Mouse (Mus musculus) forebrain, embryonic 12.5 days (tissue): ENCODE results near the gene Fbn1. TPM values are rescaled to one million over a fixed set of nuclear protein-coding genes. Genes with fewer than 3 reads are reported as not detected.
A peak's percentile ranks its signal among the peaks of the same experiment; 100 is the strongest.

Source experiments
- ATAC-seq: fragments of 200-750 bp; cut with Nextera tagmentation; 2 replicates; pipeline ENCODE4 v1.8.0; 2017; ENCODE audit warnings: moderate TSS enrichment; ENCODE audit not compliant: low FRiP score
- H3K27ac ChIP-seq: fragments of 300-500 bp; sonication (generic); 2 replicates; pipeline ENCODE4 v1.5.1; 2016; ENCODE audit warnings: mild to moderate bottlenecking
- H3K27me3 ChIP-seq: fragments of 300-500 bp; sonication (generic); 2 replicates; pipeline ENCODE4 v1.6.1; 2016; ENCODE audit warnings: mild to moderate bottlenecking
- H3K36me3 ChIP-seq: fragments of 300-500 bp; sonication (generic); replicated peaks from 2 replicates; pipeline ENCODE4 v1.6.1; 2016; ENCODE audit warnings: mild to moderate bottlenecking
- H3K4me1 ChIP-seq: fragments of 300-500 bp; sonication (generic); 2 replicates; pipeline ENCODE4 v1.6.1; 2016
- H3K4me2 ChIP-seq: fragments of 300-500 bp; sonication (generic); 2 replicates; pipeline ENCODE4 v1.6.1; 2016; ENCODE audit warnings: mild to moderate bottlenecking, moderate library complexity
- H3K4me3 ChIP-seq: fragments of 300-500 bp; sonication (generic); replicated peaks from 2 replicates; pipeline ENCODE4 v1.5.1; 2016; ENCODE audit warnings: mild to moderate bottlenecking
- H3K9ac ChIP-seq: fragments of 300-500 bp; sonication (generic); 2 replicates; pipeline ENCODE4 v1.6.1; 2016; ENCODE audit warnings: mild to moderate bottlenecking
- H3K9me3 ChIP-seq: fragments of 300-500 bp; sonication (generic); 2 replicates; pipeline ENCODE4 v1.6.1; 2016
- WGBS: fragments of 180-500 bp; shearing (Covaris S2); methylation state at CpG from one replicate; pipeline ENCODE4 v1.1.7; 2016; 5-methylcytosine and 5-hydroxymethylcytosine counted together
- polyA plus RNA-seq: library from polyadenylated mRNA; unstranded; fragments of >200 nt; fragmentation: Nextera tagmentation; extraction: Ambion mirVana; gene quantifications from 2 replicates; pipeline ENCODE4 v1.2.1, GENCODE M21; 2016

The Fbn1 gene
- 6.4 and 8.6 TPM in 2 replicates for polyA plus RNA-seq

- no peak for ATAC-seq
- peaks cover 16% of the 10 kb centered on the region for H3K4me1 ChIP-seq
- H3K4me3 ChIP-seq: peak within 1 kb of the TSS; percentile 68
- peak within 1 kb of the TSS; percentile 97 for H3K4me2 ChIP-seq
- peaks cover 13% of the 10 kb centered on the region; the same call in 1 of the 2 replicates for H3K27me3 ChIP-seq
- H3K9me3 ChIP-seq: no peaks in the 10 kb centered on the region
- 0 out of 2 replicates have a peak within 1 kb of the TSS, but pooled peaks have one; percentile 37 for H3K27ac ChIP-seq
- no peaks in the 10 kb centered on the region for H3K36me3 ChIP-seq
- H3K9ac ChIP-seq: peak within 1 kb of the TSS; percentile 76
- WGBS: 83% methylated on average over 4 of the region's 4 CpGs
These were observed at the start of gene Fbn1 for GRCm38 (mm10) chr2:125507893-125508292. Gene Fbn1 (minus strand): TSS chr2:125507993.

- 79% methylated on average over 6 of the region's 6 CpGs for WGBS
- ATAC-seq: no peak
These were observed 48.0 kb upstream of the Fbn1 start for GRCm38 (mm10) chr2:125555830-125556229.

GRCm38 (mm10) chr2:125548806-125549578 lies 41.2 kb upstream of the Fbn1 start:
- Histone ChIP-seq H3K9me3 (no peaks in the 10 kb centered on the region), H3K27ac (no peak overlapping the region), H3K4me1 (no peaks in the 10 kb centered on the region), H3K27me3 (no peaks in the 10 kb centered on the region), H3K9ac (no peak overlapping the region), H3K4me2 (no peak overlapping the region), H3K4me3 (no peak overlapping the region), H3K36me3 (no peaks in the 10 kb centered on the region)
- WGBS: 74% methylated on average over 1 of the region's 1 CpGs
- ATAC-seq: no peak

More at GRCm38 (mm10) chr2:125555830-125556229, 48.0 kb upstream of the Fbn1 start:
- Histone ChIP-seq H3K4me1 (peaks cover 14% of the 10 kb centered on the region; the same call in 1 of the 2 replicates), H3K4me3 (no peak overlapping the region), H3K27ac (no peak overlapping the region), H3K4me2 (no peak overlapping the region), H3K9ac (no peak overlapping the region), H3K9me3 (no peaks in the 10 kb centered on the region), H3K27me3 (no peaks in the 10 kb centered on the region), H3K36me3 (no peaks in the 10 kb centered on the region)

- ATAC-seq: no peak
- H3K4me1 ChIP-seq: no peaks in the 10 kb centered on the region
- H3K9me3 ChIP-seq: no peaks in the 10 kb centered on the region
- no peak overlapping the region for H3K4me3 ChIP-seq
- H3K27me3 ChIP-seq: no peaks in the 10 kb centered on the region
- no peak overlapping the region for H3K27ac ChIP-seq
- H3K9ac ChIP-seq: no peak overlapping the region
- H3K4me2 ChIP-seq: no peak overlapping the region
- WGBS: 87% methylated on average over 3 of the region's 3 CpGs
- no peaks in the 10 kb centered on the region for H3K36me3 ChIP-seq
These were observed 37.2 kb upstream of the Fbn1 start for GRCm38 (mm10) chr2:125544986-125545385.

- H3K36me3 ChIP-seq: no peaks in the 10 kb centered on the region
- WGBS: 80% methylated on average over 1 of the region's 1 CpGs
- no peak overlapping the region for H3K27ac ChIP-seq
- H3K4me1 ChIP-seq: no peaks in the 10 kb centered on the region
- no peak overlapping the region for H3K9ac ChIP-seq
- H3K4me2 ChIP-seq: no peak overlapping the region
- H3K9me3 ChIP-seq: no peaks in the 10 kb centered on the region
- ATAC-seq: no peak
- H3K27me3 ChIP-seq: no peaks in the 10 kb centered on the region
- H3K4me3 ChIP-seq: no peak overlapping the region
These were observed 35.9 kb upstream of the Fbn1 start for GRCm38 (mm10) chr2:125543646-125544045.

GRCm38 (mm10) chr2:125541451-125541850 lies 33.7 kb upstream of the Fbn1 start:
- Histone ChIP-seq H3K4me3 (no peak overlapping the region), H3K4me2 (no peak overlapping the region), H3K9ac (no peak overlapping the region), H3K4me1 (no peaks in the 10 kb centered on the region), H3K36me3 (no peaks in the 10 kb centered on the region), H3K27ac (no peak overlapping the region), H3K27me3 (no peaks in the 10 kb centered on the region), H3K9me3 (no peaks in the 10 kb centered on the region)
- ATAC-seq: no peak
- 84% methylated on average over 7 of the region's 7 CpGs for WGBS

GRCm38 (mm10) chr2:125540579-125540978 lies 32.8 kb upstream of the Fbn1 start:
- no peak for ATAC-seq
- H3K9me3 ChIP-seq: no peaks in the 10 kb centered on the region
- 89% methylated on average over 7 of the region's 7 CpGs for WGBS
- no peak overlapping the region for H3K4me2 ChIP-seq
- no peaks in the 10 kb centered on the region for H3K4me1 ChIP-seq
- H3K36me3 ChIP-seq: no peaks in the 10 kb centered on the region
- H3K27ac ChIP-seq: no peak overlapping the region
- H3K9ac ChIP-seq: no peak overlapping the region
- H3K27me3 ChIP-seq: no peaks in the 10 kb centered on the region
- H3K4me3 ChIP-seq: no peak overlapping the region

- Histone ChIP-seq H3K4me3 (no peak overlapping the region), H3K9me3 (no peaks in the 10 kb centered on the region), H3K9ac (no peak overlapping the region), H3K36me3 (no peaks in the 10 kb centered on the region), H3K27ac (no peak overlapping the region), H3K27me3 (no peaks in the 10 kb centered on the region), H3K4me1 (no peaks in the 10 kb centered on the region), H3K4me2 (no peak overlapping the region)
- no peak for ATAC-seq
- WGBS: 86% methylated on average over 3 of the region's 3 CpGs
These were observed 31.8 kb upstream of the Fbn1 start for GRCm38 (mm10) chr2:125539640-125540039.

- Histone ChIP-seq H3K9ac (no peak overlapping the region), H3K27ac (no peak overlapping the region), H3K4me2 (no peak overlapping the region), H3K27me3 (no peaks in the 10 kb centered on the region), H3K4me1 (no peaks in the 10 kb centered on the region), H3K4me3 (no peak overlapping the region), H3K36me3 (no peaks in the 10 kb centered on the region), H3K9me3 (no peaks in the 10 kb centered on the region)
- 80% methylated on average over 6 of the region's 6 CpGs for WGBS
- no peak for ATAC-seq
These were observed 22.9 kb upstream of the Fbn1 start for GRCm38 (mm10) chr2:125530665-125531064.

GRCm38 (mm10) chr2:125526566-125526965 lies 18.8 kb upstream of the Fbn1 start:
- no peaks in the 10 kb centered on the region for H3K27me3 ChIP-seq
- WGBS: 90% methylated on average over 5 of the region's 5 CpGs

GRCm38 (mm10) chr2:125525484-125525883 lies 17.7 kb upstream of the Fbn1 start:
- 90% methylated on average over 2 of the region's 2 CpGs for WGBS

More at GRCm38 (mm10) chr2:125526566-125526965, 18.8 kb upstream of the Fbn1 start:
- Histone ChIP-seq H3K4me2 (no peak overlapping the region), H3K4me3 (no peak overlapping the region), H3K4me1 (no peaks in the 10 kb centered on the region), H3K27ac (no peak overlapping the region), H3K9ac (no peak overlapping the region), H3K9me3 (no peaks in the 10 kb centered on the region), H3K36me3 (no peaks in the 10 kb centered on the region)
- ATAC-seq: no peak

GRCm38 (mm10) chr2:125516594-125516993 lies 8.8 kb upstream of the Fbn1 start:
- Histone ChIP-seq H3K4me3 (no peak overlapping the region), H3K9me3 (no peaks in the 10 kb centered on the region), H3K27me3 (no peaks in the 10 kb centered on the region), H3K4me1 (no peaks in the 10 kb centered on the region), H3K4me2 (no peak overlapping the region), H3K27ac (no peak overlapping the region), H3K36me3 (no peaks in the 10 kb centered on the region), H3K9ac (no peak overlapping the region)
- no peak for ATAC-seq
- 56% methylated on average over 4 of the region's 4 CpGs for WGBS

More at GRCm38 (mm10) chr2:125525484-125525883, 17.7 kb upstream of the Fbn1 start:
- Histone ChIP-seq H3K4me2 (no peak overlapping the region), H3K9me3 (no peaks in the 10 kb centered on the region), H3K36me3 (no peaks in the 10 kb centered on the region), H3K27ac (no peak overlapping the region), H3K4me1 (no peaks in the 10 kb centered on the region), H3K9ac (no peak overlapping the region), H3K27me3 (no peaks in the 10 kb centered on the region), H3K4me3 (no peak overlapping the region)
- ATAC-seq: no peak
